Mouse (Mus musculus): ENCODE results near the gene Olfr1261. TPM values are rescaled to one million over a fixed set of nuclear protein-coding genes. Genes with fewer than 3 reads are reported as not detected.

The Olfr1261 gene
- total and polyA plus RNA-seq, 2 experiments from 2014 or later: not detected

- ATAC-seq: no peak
- no peaks in the 10 kb centered on the region for H3K27me3 ChIP-seq (ENCODE audit: insufficient read depth, low read length)
- no peak within 1 kb of the TSS for H3K4me3 ChIP-seq (ENCODE audit: low read depth, low read length)
- no peaks in the 10 kb centered on the region for H3K36me3 ChIP-seq (ENCODE audit: insufficient read depth)
- H3K27ac ChIP-seq (ENCODE audit: low read depth, low read length): no peak within 1 kb of the TSS
- no peak for DNase-seq
- H3K4me2 ChIP-seq (ENCODE audit: low read depth): no peak within 1 kb of the TSS
- no peak within 1 kb of the TSS for H3K9ac ChIP-seq
- H3K9me3 ChIP-seq (ENCODE audit: low read length): no peaks in the 10 kb centered on the region
- TF ChIP-seq CTCF (IDR thresholded peaks at IDR 0.05; ENCODE audit: low read depth): no peak
- no peaks in the 10 kb centered on the region for H3K4me1 ChIP-seq (ENCODE audit: insufficient read depth)
These were observed 44.0 kb downstream of the Olfr1261 start, which contains the start of gene Olfr1265 for GRCm38 (mm10) chr2:90035037-90035436. TSS of gene Olfr1265 (plus strand) at chr2:90035337.

Other genes starting within 250 kb of the Olfr1261 start
- gene Olfr1253, start 234.1 kb upstream of the Olfr1261 start, total RNA-seq (2014; rRNA removed): not detected in 2 replicates
- gene Olfr1253, start 234.1 kb upstream of the Olfr1261 start, polyA plus RNA-seq (2015; fragmentation: Nextera tagmentation; extraction: Ambion mirVana): not detected in 2 replicates
- not detected in 2 replicates for gene Olfr1254, start 197.6 kb upstream of the Olfr1261 start, total RNA-seq (2014; rRNA removed)
- not detected in 2 replicates for gene Olfr1254, start 197.6 kb upstream of the Olfr1261 start, polyA plus RNA-seq (2015; fragmentation: Nextera tagmentation; extraction: Ambion mirVana)
- not detected in 2 replicates for gene Olfr1255, start 179.2 kb upstream of the Olfr1261 start, total RNA-seq (2014; rRNA removed)
- gene Olfr1255, start 179.2 kb upstream of the Olfr1261 start, polyA plus RNA-seq (2015; fragmentation: Nextera tagmentation; extraction: Ambion mirVana): not detected in 2 replicates
- gene Olfr1256, start 149.7 kb upstream of the Olfr1261 start, total RNA-seq (2014; rRNA removed): not detected in 2 replicates
- gene Olfr1256, start 149.7 kb upstream of the Olfr1261 start, polyA plus RNA-seq (2015; fragmentation: Nextera tagmentation; extraction: Ambion mirVana): not detected in 2 replicates
- gene Olfr48, start 143.0 kb upstream of the Olfr1261 start, total RNA-seq (2014; rRNA removed): not detected in 2 replicates
- not detected in 2 replicates for gene Olfr48, start 143.0 kb upstream of the Olfr1261 start, polyA plus RNA-seq (2015; fragmentation: Nextera tagmentation; extraction: Ambion mirVana)
- gene Olfr1257, start 112.8 kb upstream of the Olfr1261 start, total RNA-seq (2014; rRNA removed): not detected in 2 replicates
- not detected in 2 replicates for gene Olfr1257, start 112.8 kb upstream of the Olfr1261 start, polyA plus RNA-seq (2015; fragmentation: Nextera tagmentation; extraction: Ambion mirVana)
- gene Olfr1258, start 63.9 kb upstream of the Olfr1261 start, total RNA-seq (2014; rRNA removed): not detected in 2 replicates
- not detected in 2 replicates for gene Olfr1258, start 63.9 kb upstream of the Olfr1261 start, polyA plus RNA-seq (2015; fragmentation: Nextera tagmentation; extraction: Ambion mirVana)
- gene Olfr1259, start 42.6 kb upstream of the Olfr1261 start, total RNA-seq (2014; rRNA removed): not detected in 2 replicates
- gene Olfr1259, start 42.6 kb upstream of the Olfr1261 start, polyA plus RNA-seq (2015; fragmentation: Nextera tagmentation; extraction: Ambion mirVana): not detected in 2 replicates
- not detected in 2 replicates for gene Olfr1260, start 16.9 kb upstream of the Olfr1261 start, total RNA-seq (2014; rRNA removed)
- not detected in 2 replicates for gene Olfr1260, start 16.9 kb upstream of the Olfr1261 start, polyA plus RNA-seq (2015; fragmentation: Nextera tagmentation; extraction: Ambion mirVana)
- gene Olfr1262, start 8.9 kb downstream of the Olfr1261 start, total RNA-seq (2014; rRNA removed): not detected in 2 replicates
- gene Olfr1262, start 8.9 kb downstream of the Olfr1261 start, polyA plus RNA-seq (2015; fragmentation: Nextera tagmentation; extraction: Ambion mirVana): not detected in 2 replicates
- not detected in 2 replicates for gene Olfr1263, start 20.9 kb downstream of the Olfr1261 start, total RNA-seq (2014; rRNA removed)
- not detected in 2 replicates for gene Olfr1263, start 20.9 kb downstream of the Olfr1261 start, polyA plus RNA-seq (2015; fragmentation: Nextera tagmentation; extraction: Ambion mirVana)
- not detected in 2 replicates for gene Olfr1264, start 34.4 kb downstream of the Olfr1261 start, total RNA-seq (2014; rRNA removed)
- gene Olfr1264, start 34.4 kb downstream of the Olfr1261 start, polyA plus RNA-seq (2015; fragmentation: Nextera tagmentation; extraction: Ambion mirVana): not detected in 2 replicates
- not detected in 2 replicates for gene Olfr1265, start 44.1 kb downstream of the Olfr1261 start, total RNA-seq (2014; rRNA removed)
- not detected in 2 replicates for gene Olfr1265, start 44.1 kb downstream of the Olfr1261 start, polyA plus RNA-seq (2015; fragmentation: Nextera tagmentation; extraction: Ambion mirVana)
- gene Olfr140, start 72.4 kb downstream of the Olfr1261 start, total RNA-seq (2014; rRNA removed): not detected in 2 replicates
- not detected in 2 replicates for gene Olfr140, start 72.4 kb downstream of the Olfr1261 start, polyA plus RNA-seq (2015; fragmentation: Nextera tagmentation; extraction: Ambion mirVana)
- not detected in 2 replicates for gene Olfr1269, start 130.2 kb downstream of the Olfr1261 start, total RNA-seq (2014; rRNA removed)
- not detected in 2 replicates for gene Olfr1269, start 130.2 kb downstream of the Olfr1261 start, polyA plus RNA-seq (2015; fragmentation: Nextera tagmentation; extraction: Ambion mirVana)
- not detected in 2 replicates for gene Olfr32, start 151.1 kb downstream of the Olfr1261 start, total RNA-seq (2014; rRNA removed)
- gene Olfr32, start 151.1 kb downstream of the Olfr1261 start, polyA plus RNA-seq (2015; fragmentation: Nextera tagmentation; extraction: Ambion mirVana): not detected in 2 replicates
- gene Olfr1270, start 161.9 kb downstream of the Olfr1261 start, total RNA-seq (2014; rRNA removed): not detected in 2 replicates
- not detected in 2 replicates for gene Olfr1270, start 161.9 kb downstream of the Olfr1261 start, polyA plus RNA-seq (2015; fragmentation: Nextera tagmentation; extraction: Ambion mirVana)
- not detected in 2 replicates for gene Olfr1506, start 233.3 kb downstream of the Olfr1261 start, total RNA-seq (2014; rRNA removed)
- gene Olfr1506, start 233.3 kb downstream of the Olfr1261 start, polyA plus RNA-seq (2015; fragmentation: Nextera tagmentation; extraction: Ambion mirVana): not detected in 2 replicates